Mouse (Mus musculus): ENCODE data around the gene Mms19.

Gene Mms19

GRCm38 (mm10) chr19:41998770-41999548 lies 18.0 kb upstream of the Mms19 start:
- no peak for DNase-seq

- DNase-seq: no peak
Observed at GRCm38 (mm10) chr19:41997090-41997489, 16.1 kb upstream of the Mms19 start.

DNA sequence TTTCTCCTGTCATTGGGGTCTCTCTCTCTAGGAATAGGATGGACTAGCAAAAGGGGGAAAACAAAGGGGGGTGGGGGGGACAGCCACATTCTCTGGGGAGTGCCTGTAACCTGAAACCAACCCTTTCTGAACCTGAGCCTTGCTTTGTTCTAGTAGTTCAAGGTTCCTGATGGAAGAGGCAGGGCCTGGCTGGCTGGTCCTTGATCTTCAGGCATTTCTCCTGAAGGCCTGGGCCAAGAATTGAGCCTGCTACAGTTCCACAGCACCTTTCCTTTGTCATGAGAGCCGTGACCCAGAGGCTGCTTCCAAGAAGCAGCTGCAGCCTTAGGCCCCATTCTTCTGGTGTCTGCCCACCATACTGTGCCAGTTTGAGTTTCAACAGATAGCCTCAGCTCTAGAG lies 14.5 kb upstream of the Mms19 start:
- no peak for DNase-seq

GRCm38 (mm10) chr19:41994023-41994422 lies 13.1 kb upstream of the Mms19 start:
- no peak for DNase-seq

DNA sequence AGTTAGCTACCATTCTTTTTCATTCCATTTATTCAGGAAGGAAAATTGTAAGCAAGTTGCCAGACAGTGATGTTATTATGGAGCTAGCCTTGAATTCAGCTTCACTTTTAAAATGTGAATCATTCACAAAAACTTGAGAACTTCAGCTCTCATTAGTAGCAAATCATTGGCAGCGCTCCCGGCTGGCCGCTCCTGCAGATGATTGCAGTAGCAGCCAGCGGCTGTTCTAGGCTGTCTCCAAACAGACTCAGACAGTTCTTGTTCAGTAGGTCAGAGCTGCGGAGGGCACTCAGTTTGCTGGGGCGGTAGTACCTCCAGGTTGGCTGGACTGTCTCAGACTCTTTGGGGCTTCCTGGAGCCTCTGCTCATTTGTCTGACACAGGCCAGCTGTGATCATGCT lies 12.5 kb upstream of the Mms19 start:
- no peak for DNase-seq

DNA sequence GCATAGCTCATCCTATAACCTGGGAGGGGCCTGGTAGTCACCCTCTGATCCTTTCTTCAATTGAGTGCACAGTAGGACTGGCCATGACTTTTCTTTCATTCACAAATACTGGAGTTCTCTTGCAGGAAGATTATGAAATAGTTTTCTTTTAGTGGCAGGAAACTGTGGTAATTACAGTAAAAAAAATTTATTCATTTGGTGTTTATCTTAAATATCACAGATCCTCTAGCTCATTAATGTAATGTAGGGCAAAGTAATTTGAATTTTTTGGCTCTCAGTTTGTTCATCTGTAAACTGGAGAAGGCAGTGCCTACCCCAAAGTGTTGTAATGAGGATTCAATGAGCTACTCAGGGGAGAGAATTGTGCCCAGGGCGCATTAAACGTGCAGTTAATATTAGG lies 12.0 kb upstream of the Mms19 start:
- DNase-seq: no peak

- no peak for DNase-seq
Observed at GRCm38 (mm10) chr19:41991926-41992477, 11.0 kb upstream of the Mms19 start.

DNA sequence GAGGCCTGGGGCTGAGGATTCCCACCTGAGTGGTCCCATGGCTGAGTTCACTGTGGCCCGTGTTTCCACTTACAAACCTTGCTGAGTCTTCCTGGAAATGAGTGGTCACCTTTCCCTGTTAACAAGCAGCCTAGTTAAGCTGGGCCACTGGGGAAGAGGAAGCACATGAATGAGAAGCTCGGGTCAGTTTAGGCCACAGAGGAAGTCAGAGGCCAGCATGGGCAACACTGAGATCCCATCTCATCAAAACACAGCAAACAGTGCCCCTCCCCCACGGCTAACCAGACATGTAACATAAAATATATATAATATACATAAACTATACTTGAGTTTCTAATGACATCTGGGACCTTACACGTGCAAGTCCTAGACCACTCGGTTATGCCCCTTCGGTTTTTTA lies 8.9 kb upstream of the Mms19 start:
- no peak for DNase-seq

DNA sequence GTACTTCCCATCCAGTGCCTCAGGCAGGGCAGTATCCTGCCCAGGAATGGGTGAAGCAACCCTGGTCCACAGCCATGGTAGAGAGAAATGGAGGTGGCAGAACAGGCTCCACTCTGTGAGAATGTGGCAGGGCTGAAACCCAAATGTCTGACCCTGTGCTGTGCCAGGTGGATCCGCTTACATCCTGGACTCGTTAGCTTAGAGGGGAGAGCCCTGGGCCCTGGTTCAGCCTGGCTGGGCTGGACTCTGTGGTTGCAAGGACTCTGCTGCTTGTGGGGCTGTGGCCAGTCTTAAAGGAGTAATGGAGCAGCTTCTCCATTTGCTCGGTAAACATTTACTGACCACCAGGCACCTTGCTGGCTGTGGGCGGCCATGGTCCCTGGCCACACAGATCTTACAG lies 6.2 kb upstream of the Mms19 start:
- no peak for DNase-seq

- DNase-seq: no peak
Observed at GRCm38 (mm10) chr19:41985994-41986393, 5.0 kb upstream of the Mms19 start.

DNA sequence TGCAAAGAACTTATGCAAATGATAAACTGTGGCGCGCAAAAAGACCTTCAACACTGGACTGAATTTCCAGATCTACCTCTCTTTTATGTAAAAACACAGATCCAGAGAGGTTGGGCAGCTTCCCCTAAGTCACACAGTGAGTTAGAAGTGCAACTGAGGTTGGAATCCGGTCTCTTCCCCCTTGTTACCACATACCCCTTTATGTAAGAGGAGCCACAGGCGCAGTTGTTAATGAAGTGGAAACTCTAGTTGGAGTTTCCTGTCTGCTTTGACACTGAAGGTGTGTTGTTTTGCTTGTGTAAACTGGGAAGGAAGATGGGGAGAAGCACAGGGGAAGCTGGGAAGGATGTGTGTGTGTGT lies 1.8 kb upstream of the Mms19 start:
- no peak for DNase-seq

DNA sequence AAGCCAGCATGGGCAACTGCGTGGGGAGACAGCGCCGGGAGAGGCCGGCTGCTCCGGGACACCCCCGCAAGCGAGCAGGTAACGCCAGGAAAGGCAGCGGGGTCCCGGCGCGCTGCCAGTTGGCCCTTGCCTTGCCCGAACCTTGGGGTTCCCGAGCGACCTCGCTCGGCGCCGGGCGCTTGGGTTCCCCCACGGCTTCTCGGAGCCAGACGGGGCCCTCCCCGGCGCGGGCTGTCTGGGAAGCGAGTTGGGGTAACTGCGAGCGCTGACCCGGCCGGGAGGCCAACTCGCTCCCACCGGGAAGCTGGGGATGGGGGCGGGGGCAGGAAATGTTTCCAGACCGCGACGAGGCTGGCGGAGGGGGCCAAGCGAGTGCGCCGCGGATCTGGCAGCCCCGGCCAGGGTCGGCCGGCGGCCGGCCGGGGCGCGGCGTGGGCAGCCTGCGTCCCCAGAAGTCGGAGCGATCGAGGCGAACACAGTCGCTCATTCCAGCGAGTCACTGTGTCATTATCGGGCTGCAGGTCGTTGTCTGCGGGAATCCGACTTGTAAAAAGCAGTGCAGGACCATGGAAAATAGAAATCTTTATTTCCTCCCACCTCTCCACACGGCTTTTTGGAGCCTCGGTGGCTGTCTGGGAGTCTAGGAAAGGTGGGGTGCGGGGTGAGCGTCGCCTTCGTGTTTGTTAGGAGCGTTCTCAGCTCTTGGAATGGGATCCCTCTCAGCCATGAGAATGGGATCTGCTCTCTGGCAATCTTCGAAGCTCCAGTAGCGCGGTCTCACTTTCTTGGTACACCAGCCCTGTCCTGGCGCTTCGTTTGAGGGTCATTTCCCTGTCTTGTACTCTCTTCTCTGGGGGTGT lies 1.2 kb upstream of the Mms19 start:
- no peak for DNase-seq

GRCm38 (mm10) chr19:41981595-41981927 lies 604 bp upstream of the Mms19 start, which contains the start of gene Ubtd1:
Gene Ubtd1, plus strand, starts transcription at chr19:41981763.
- DNase-seq: no peak

- peak; percentile 31 to 50 for DNase-seq
Observed at GRCm38 (mm10) chr19:41980422-41980818, 537 bp downstream of the Mms19 start.

DNA sequence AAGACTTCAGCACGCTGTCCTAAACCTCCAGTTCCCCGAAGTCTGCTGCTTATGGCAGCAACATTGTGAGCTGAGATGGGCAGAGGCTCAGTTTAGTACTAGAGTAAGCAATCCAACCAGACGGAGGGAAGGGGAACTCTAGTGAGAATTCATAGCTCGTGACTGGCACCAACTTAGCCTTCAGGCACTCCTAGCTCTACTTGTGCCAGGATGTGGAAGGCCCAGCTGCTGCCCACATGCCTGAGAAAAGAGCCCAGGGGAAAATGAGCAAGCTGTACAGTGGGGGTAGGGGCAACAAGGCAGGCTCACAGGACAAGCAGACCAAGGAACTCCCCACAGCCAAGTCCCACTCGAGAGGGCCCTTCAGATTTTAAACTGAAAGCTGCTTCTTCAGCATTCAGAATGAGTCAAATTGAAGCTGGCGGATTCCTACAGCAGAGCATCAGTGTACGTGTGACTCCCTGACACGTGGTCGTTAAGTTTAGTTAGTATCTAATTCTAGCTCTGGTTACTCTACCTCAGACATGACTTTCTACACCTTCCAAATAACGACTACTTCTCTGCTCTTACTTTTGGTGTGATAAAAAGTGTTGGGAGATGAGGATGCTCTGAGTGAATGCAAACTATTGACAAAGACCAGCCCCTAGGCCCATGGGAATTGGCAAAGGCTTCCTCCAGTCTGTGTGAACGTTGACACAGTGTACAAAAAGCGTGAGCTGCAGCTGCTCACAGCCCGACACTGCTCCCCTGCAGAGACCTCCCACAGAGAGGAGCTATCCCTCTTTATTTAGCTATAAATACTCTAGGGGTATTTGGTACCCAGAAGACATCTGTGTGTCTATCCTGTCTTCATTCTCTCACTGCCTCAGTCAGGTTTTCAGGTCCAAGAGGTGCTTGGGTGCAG lies 6.8 kb downstream of the Mms19 start:
- DNase-seq: no peak

DNA sequence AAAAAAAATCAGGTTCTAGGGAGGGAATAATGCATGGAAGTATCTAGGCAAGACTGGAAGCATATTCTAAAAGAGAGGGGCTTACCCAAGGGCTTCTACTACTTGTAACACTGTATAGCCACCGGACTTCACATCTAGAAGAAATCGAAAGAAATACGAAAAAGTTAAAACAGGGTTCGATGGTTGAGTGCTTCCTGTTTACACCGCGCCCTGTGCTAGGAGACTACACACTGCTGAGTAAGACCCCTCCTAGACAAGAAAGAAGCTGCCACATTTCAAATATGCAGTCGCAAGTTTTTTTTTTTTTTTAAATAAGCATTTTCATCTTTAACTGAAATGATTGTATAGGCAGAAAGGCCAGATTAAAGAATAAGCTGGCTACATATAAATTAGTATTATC lies 11.3 kb downstream of the Mms19 start:
- no peak for DNase-seq

DNA sequence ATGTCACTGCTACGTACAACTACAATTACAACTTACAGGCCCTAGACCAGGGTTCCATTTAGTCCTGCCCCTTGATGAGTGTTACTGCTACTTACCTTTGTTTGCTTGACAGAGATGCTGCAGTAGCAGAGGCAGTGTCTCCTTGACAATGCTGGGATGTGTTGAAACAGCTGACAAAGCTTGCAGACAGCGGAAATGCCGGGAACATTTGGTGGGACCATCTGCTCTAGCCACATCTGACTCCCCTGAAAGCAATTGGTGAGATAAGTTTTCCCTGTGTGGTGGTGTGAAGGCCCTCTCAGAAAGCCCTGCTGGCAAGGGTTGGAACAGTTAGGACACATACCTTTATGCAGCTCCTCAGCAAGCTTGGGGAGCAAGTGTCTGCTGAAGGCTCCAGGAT lies 27.4 kb downstream of the Mms19 start:
- no peak for DNase-seq

DNA sequence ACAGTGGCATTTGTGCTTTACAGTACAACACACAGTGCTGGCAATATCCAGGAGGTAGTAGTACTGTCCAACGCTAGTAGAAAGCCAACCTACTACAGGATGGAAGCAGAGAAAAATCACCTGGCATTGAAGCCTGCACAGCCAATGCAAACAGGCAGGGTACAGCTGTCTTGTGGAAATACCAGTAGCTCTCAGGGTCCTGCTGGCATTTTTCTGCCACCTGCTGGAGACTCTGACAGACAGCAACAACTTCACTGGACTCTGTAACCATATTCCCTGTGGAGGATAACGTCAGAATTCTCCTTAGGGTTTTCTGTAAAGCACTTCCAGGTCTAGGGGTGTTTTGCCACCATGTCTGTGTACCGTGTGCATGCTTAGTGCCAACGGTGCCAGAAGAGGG lies 28.7 kb downstream of the Mms19 start:
- DNase-seq: no peak

GRCm38 (mm10) chr19:41943841-41944240 lies 37.1 kb downstream of the Mms19 start:
- no peak for DNase-seq

DNA sequence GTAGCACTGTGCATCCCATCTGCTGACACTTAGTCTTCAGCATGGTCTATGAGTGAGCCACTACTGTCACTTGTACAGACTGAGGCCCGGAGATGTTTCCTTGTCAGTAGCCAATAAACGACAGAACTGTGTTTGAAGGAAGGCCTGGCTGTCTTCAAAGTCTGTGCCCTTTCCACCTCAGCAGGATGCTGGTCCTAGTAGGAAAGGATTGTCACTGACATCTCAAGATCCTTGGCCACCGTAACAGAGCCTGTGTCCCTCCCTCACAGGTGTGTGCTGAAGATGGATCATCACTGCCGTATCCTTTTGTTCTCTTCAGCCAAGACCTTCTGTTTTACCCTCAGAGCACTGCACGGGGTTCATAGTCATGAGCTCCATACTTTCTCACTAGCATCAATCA lies 42.4 kb downstream of the Mms19 start:
- no peak for DNase-seq

GRCm38 (mm10) chr19:41935921-41936320 lies 45.0 kb downstream of the Mms19 start:
- no peak for DNase-seq

- no peak for DNase-seq
Observed at GRCm38 (mm10) chr19:41934124-41934523, 46.8 kb downstream of the Mms19 start.

Data from thymus, adult 18-20 months (tissue).